Mouse (Mus musculus): ENCODE measurements around the gene Krtap7-1.

DNA sequence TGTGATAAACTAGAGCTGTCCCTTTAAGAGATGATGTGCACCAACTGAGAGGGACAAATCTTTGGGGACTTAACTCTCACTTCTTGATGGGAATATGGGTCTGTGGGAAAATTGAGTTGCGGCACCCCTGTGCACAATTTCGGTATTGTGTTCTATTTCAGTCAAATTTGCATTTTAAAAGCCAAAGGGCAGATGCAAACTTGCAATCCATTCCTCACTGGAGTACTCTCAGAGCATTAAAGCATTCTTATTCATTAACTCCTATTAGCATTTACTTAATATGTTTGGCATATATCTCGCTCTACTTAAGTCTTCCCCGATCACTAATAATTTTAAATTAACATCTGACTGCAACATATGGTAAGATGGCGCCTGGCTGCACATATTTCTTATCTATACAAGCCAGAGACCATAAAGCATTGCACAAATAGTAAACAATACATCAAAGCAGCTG, 29.9 kb upstream of the Krtap7-1 start:
- no peak for TF ChIP-seq CTCF (IDR thresholded peaks at IDR 0.05; ENCODE audit: extremely low read depth, insufficient read depth, insufficient read length, insufficient replicate concordance)
- no peak for TF ChIP-seq POLR2A (IDR thresholded peaks at IDR 0.05; ENCODE audit: low read depth, low read length)
